Mouse (Mus musculus) hindbrain, embryonic 14.5 days (tissue): ENCODE results near the gene Olfr1396. TPM values are rescaled to one million over a fixed set of nuclear protein-coding genes. Genes with fewer than 3 reads are reported as not detected.
"Not testable (repeated sequence)": the region's sequence is repeated elsewhere in the genome, so short reads cannot be mapped to it uniquely, and the experiment has no call there.

Source experiments
- ATAC-seq: fragments of 200-750 bp; cut with Nextera tagmentation; 2 replicates; pipeline ENCODE4 v1.8.0; 2017; ENCODE audit warnings: moderate number of reproducible peaks, mild to moderate bottlenecking, moderate TSS enrichment, moderate library complexity; ENCODE audit not compliant: low FRiP score
- DNase-seq: peaks from one replicate; pipeline ENCODE4 v3.0.0-alpha.2; 2015; ENCODE audit warnings: low spot score
- H3K27ac ChIP-seq: fragments of 300-500 bp; sonication (generic); 2 replicates; pipeline ENCODE4 v1.5.1; 2014; ENCODE audit warnings: mild to moderate bottlenecking, moderate library complexity
- H3K27me3 ChIP-seq: fragments of 300-500 bp; sonication (generic); 2 replicates; pipeline ENCODE4 v1.6.1; 2014; ENCODE audit warnings: mild to moderate bottlenecking, low read length, mixed read lengths; ENCODE audit not compliant: control insufficient read depth, insufficient read depth
- H3K36me3 ChIP-seq: fragments of 300-500 bp; sonication (generic); replicated peaks from 2 replicates; pipeline ENCODE4 v1.6.1; 2014; ENCODE audit not compliant: control insufficient read depth, insufficient read depth
- H3K4me1 ChIP-seq: fragments of 300-500 bp; sonication (generic); replicated peaks from 2 replicates; pipeline ENCODE4 v1.6.1; 2014; ENCODE audit warnings: antibody characterized with exemption, low read length, mixed read lengths; ENCODE audit not compliant: control insufficient read depth, insufficient read depth
- H3K4me2 ChIP-seq: fragments of 300-500 bp; sonication (generic); replicated peaks from 2 replicates; pipeline ENCODE4 v1.6.1; 2014; ENCODE audit warnings: mild to moderate bottlenecking, moderate library complexity
- H3K4me3 ChIP-seq: fragments of 300-500 bp; sonication (generic); replicated peaks from 2 replicates; pipeline ENCODE4 v1.5.1; 2014; ENCODE audit warnings: mild to moderate bottlenecking, low read length
- H3K9ac ChIP-seq: fragments of 300-500 bp; sonication (generic); 2 replicates; pipeline ENCODE4 v1.6.1; 2014
- H3K9me3 ChIP-seq: fragments of 300-500 bp; sonication (generic); 2 replicates; pipeline ENCODE4 v1.6.1; 2016; ENCODE audit warnings: low read length; ENCODE audit not compliant: control insufficient read depth
- WGBS: fragments of 180-500 bp; shearing (Covaris S2); extraction: QIAGEN DNeasy Blood & Tissue Kit; methylation state at CpG from one replicate; pipeline ENCODE4 v1.1.7; 2014; 5-methylcytosine and 5-hydroxymethylcytosine counted together
- polyA plus RNA-seq: library from polyadenylated mRNA; unstranded; fragments of >200 nt; fragmentation: Nextera tagmentation; extraction: Ambion mirVana; gene quantifications from 2 replicates; pipeline ENCODE4 v1.2.1, GENCODE M21; 2014

Olfr1396 gene
- polyA plus RNA-seq, 1 experiment from 2014 or later = not detected

DNA sequence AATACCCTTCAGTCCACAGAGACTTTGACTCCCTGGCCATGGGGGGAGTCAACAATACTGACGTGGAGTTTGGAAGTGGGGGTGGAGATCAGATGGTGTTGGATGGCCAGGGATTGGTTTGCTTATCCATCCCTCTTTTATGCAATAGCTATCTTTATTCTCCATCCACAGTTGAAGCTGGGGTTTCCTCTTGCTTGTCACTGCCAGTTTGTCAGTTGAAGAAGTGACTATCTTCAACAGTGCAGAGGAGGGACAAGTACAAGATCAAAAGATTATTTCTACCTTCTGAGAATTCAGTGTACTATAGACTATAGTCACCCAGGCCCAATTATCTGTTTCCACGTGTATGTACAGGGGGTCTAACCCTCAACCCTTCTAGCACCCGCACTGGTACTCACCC, 30.9 kb downstream of the Olfr1396 start:
- no peaks in the 10 kb centered on the region for H3K4me1 ChIP-seq
- H3K27ac ChIP-seq = no peak overlapping the region
- no peak overlapping the region for H3K4me2 ChIP-seq
- WGBS = 83% methylated on average over 3 of the region's 3 CpGs
- H3K4me3 ChIP-seq = no peak overlapping the region
- no peaks in the 10 kb centered on the region for H3K27me3 ChIP-seq
- no peaks in the 10 kb centered on the region for H3K9me3 ChIP-seq
- H3K36me3 ChIP-seq = no peaks in the 10 kb centered on the region
- ATAC-seq = no peak
- H3K9ac ChIP-seq = no peak overlapping the region
- DNase-seq = no peak

GRCm38 (mm10) chr11:49083146-49083545, 31.5 kb downstream of the Olfr1396 start:
- WGBS = 88% methylated on average over 1 of the region's 1 CpGs
- H3K27me3 ChIP-seq = no peaks in the 10 kb centered on the region

DNA sequence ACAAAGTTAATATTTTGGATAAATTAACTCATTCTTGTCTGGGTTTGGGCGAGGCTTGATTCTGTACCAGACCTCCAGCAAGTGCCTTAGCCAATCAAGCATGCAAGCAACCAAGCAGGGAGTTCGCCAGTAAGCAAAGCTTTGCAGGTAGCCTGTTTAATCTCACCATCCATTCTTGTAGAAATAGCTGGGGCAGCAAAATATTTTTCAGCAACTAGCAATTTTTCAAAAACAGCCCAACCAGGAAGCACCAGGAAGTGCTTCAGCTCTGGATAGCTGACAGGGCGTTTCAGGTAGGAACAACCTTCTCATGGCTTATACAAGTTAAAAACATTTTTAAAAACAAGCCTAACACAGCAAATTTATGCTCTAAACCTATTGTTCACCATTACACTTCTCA, 32.8 kb downstream of the Olfr1396 start:
- Histone ChIP-seq H3K27ac (no peak overlapping the region), H3K27me3 (no peaks in the 10 kb centered on the region), H3K9me3 (no peaks in the 10 kb centered on the region), H3K9ac (no peak overlapping the region), H3K4me3 (no peak overlapping the region), H3K36me3 (no peaks in the 10 kb centered on the region), H3K4me1 (no peaks in the 10 kb centered on the region), H3K4me2 (no peak overlapping the region)
- no peak for ATAC-seq
- DNase-seq = no peak
- WGBS = 81% methylated on average over 3 of the region's 3 CpGs

More at GRCm38 (mm10) chr11:49083146-49083545, 31.5 kb downstream of the Olfr1396 start:
- Histone ChIP-seq H3K4me3 (no peak overlapping the region), H3K9me3 (no peaks in the 10 kb centered on the region), H3K36me3 (no peaks in the 10 kb centered on the region), H3K27ac (no peak overlapping the region), H3K9ac (no peak overlapping the region), H3K4me2 (no peak overlapping the region), H3K4me1 (no peaks in the 10 kb centered on the region)
- ATAC-seq = no peak
- no peak for DNase-seq

DNA sequence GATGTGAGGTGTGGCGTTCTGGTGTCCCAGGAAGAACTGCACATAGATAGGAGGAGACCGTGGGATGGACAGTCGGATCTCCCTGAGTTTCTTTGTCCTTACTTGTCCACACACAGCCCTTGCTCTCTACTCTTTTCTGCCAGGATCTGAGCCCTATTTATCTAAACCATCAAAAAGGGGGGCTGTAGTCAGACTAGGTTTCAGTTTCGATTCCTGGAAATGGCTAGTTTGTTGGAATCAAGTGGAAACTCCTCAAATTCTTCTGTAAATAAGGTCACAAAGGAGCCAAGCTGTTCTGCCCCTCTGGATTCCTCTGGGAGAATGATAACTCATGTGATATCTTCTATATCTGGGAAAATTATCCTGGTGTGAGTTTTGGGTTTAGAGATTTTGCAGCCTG, 33.3 kb downstream of the Olfr1396 start:
- Histone ChIP-seq H3K9ac (no peak overlapping the region), H3K4me2 (no peak overlapping the region), H3K9me3 (no peaks in the 10 kb centered on the region), H3K27me3 (no peaks in the 10 kb centered on the region), H3K36me3 (no peaks in the 10 kb centered on the region), H3K27ac (no peak overlapping the region), H3K4me1 (no peaks in the 10 kb centered on the region), H3K4me3 (no peak overlapping the region)
- 84% methylated on average over 4 of the region's 4 CpGs for WGBS
- ATAC-seq (no peak), DNase-seq (no peak)

- no peaks in the 10 kb centered on the region for H3K27me3 ChIP-seq
- H3K9ac ChIP-seq = no peak overlapping the region
- H3K27ac ChIP-seq = no peak overlapping the region
- no peak overlapping the region for H3K4me2 ChIP-seq
- H3K36me3 ChIP-seq = no peaks in the 10 kb centered on the region
- DNase-seq (no peak), ATAC-seq (no peak)
- H3K4me1 ChIP-seq = no peaks in the 10 kb centered on the region
- H3K9me3 ChIP-seq = no peaks in the 10 kb centered on the region
- WGBS = 79% methylated on average over 1 of the region's 1 CpGs
- H3K4me3 ChIP-seq = no peak overlapping the region
Measured at GRCm38 (mm10) chr11:49080636-49081035, 34.0 kb downstream of the Olfr1396 start.

DNA sequence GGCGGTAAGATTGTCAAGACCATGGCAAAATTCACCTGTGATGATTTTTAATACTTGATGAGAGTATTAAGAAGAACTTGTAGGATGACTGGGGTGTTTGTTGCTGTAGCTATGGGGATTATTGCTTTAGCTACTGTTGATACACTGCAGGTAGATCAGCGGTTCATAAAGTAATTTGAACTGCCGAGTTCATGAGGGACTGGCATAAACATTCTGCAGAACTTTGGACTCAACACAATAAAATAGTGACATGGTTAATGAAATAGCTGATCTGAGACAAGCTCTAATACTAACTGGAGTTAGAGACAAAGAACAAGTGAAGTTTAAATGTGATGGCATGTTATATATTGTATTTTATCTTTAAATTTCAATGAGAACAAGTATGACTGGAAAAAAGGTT, 36.0 kb downstream of the Olfr1396 start:
- WGBS = 90% methylated on average over 3 of the region's 3 CpGs
- Histone ChIP-seq H3K9ac (no peak overlapping the region), H3K27me3 (no peaks in the 10 kb centered on the region), H3K4me1 (no peaks in the 10 kb centered on the region), H3K9me3 (no peaks in the 10 kb centered on the region), H3K4me3 (no peak overlapping the region), H3K36me3 (no peaks in the 10 kb centered on the region), H3K4me2 (no peak overlapping the region), H3K27ac (no peak overlapping the region)
- no peak for DNase-seq
- no peak for ATAC-seq

DNA sequence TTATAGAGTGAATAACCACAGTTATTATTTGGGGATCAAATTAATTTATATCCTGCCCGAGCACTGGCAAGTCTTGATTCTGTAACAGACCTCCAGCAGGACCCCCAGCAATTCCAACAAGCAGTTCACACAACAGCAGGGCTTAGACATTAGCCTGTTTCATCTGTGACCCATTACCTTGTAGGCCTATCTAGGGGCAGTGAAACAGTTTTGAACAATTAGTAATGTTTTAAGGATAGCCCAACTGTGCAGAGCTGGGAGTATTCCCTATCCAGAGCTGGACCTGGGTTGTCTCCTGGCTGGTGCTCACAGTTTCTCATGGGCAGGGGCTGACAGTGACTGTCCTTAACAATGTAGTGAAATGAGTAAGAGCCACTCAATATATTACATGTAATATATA, 37.7 kb downstream of the Olfr1396 start:
- ATAC-seq = no peak
- Histone ChIP-seq H3K36me3 (no peaks in the 10 kb centered on the region), H3K4me2 (no peak overlapping the region), H3K9me3 (no peaks in the 10 kb centered on the region), H3K9ac (no peak overlapping the region), H3K4me1 (no peaks in the 10 kb centered on the region), H3K27me3 (no peaks in the 10 kb centered on the region), H3K4me3 (no peak overlapping the region), H3K27ac (no peak overlapping the region)
- WGBS = 85% methylated on average over 1 of the region's 1 CpGs
- DNase-seq = no peak

GRCm38 (mm10) chr11:49076001-49076757, 38.5 kb downstream of the Olfr1396 start, which contains the start of gene Ifi47:
Gene Ifi47, plus strand, starts transcription at chr11:49076587.
- H3K4me3 ChIP-seq, H3K9me3 ChIP-seq, H3K4me1 ChIP-seq, H3K27me3 ChIP-seq, H3K36me3 ChIP-seq, ATAC-seq, H3K9ac ChIP-seq, H3K4me2 ChIP-seq, DNase-seq, H3K27ac ChIP-seq: not testable (repeated sequence)
- 85% methylated on average over 6 of the region's 6 CpGs for WGBS

GRCm38 (mm10) chr11:49068358-49068757, 46.3 kb downstream of the Olfr1396 start:
- WGBS = 96% methylated on average over 1 of the region's 1 CpGs
- H3K27ac ChIP-seq = no peak overlapping the region
- no peaks in the 10 kb centered on the region for H3K27me3 ChIP-seq
- no peak overlapping the region for H3K4me3 ChIP-seq
- DNase-seq = no peak
- H3K9me3 ChIP-seq = no peaks in the 10 kb centered on the region
- no peaks in the 10 kb centered on the region for H3K36me3 ChIP-seq
- no peak for ATAC-seq
- H3K4me1 ChIP-seq = no peaks in the 10 kb centered on the region
- H3K9ac ChIP-seq = no peak overlapping the region
- H3K4me2 ChIP-seq = no peak overlapping the region
